Mouse (Mus musculus): ENCODE results near the gene Asgr1.
"Not testable (repeated sequence)": the region's sequence is repeated elsewhere in the genome, so short reads cannot be mapped to it uniquely, and the experiment has no call there.

DNA sequence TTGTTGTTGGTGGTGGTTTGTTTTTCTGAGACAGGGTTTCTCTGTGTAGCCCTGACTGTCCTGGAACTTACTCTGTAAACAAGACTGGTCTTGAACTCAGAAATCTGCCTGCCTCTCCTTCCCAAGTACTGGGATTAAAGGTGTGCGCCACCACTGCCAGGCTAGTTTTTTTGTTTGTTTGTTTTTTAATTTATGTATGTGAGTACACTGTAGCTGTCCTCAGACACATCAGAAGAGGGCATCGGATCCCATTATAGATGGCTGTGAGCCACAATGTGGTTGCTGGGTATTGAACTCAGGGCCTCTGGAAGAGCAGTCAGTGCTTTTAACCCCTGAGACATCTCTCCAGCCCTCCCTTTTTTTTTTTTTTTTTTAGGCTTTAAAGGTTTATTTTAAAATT, 37.7 kb upstream of the Asgr1 start:
- not testable (repeated sequence) for TF ChIP-seq CTCF (conservative IDR thresholded peaks at IDR 0.05; ENCODE audit: low read length); NANOG (IDR thresholded peaks at IDR 0.05; ENCODE audit: borderline replicate concordance, low read length)
